Mouse (Mus musculus): ENCODE measurements around the gene Gm20931. TPM values are rescaled to one million over a fixed set of nuclear protein-coding genes. Genes with fewer than 3 reads are reported as not detected.
"Not testable (repeated sequence)": the region's sequence is repeated elsewhere in the genome, so short reads cannot be mapped to it uniquely, and the experiment has no call there.

Gene Gm20931
- polyA plus RNA-seq (2012): not detected in 2 replicates

GRCm38 (mm10) chrY:55213420-55213819, at the start of gene Gm20931:
Gene Gm20931, plus strand, starts transcription at chrY:55213720.
- TF ChIP-seq GATA1 (IDR thresholded peaks at IDR 0.05; ENCODE audit: low read length): not testable (repeated sequence)

Data from G1E-ER4 (cell line).